Mouse (Mus musculus) kidney, postnatal 36 days (tissue): ENCODE measurements around the gene Gdpgp1.

Experiments used
- DNase-seq, 2 experiments: peaks; one replicate each; pipeline ENCODE4 v3.0.0; 2021 to 2022; ENCODE audit warnings: mixed read lengths in 2 of 2

Gene Gdpgp1

DNA sequence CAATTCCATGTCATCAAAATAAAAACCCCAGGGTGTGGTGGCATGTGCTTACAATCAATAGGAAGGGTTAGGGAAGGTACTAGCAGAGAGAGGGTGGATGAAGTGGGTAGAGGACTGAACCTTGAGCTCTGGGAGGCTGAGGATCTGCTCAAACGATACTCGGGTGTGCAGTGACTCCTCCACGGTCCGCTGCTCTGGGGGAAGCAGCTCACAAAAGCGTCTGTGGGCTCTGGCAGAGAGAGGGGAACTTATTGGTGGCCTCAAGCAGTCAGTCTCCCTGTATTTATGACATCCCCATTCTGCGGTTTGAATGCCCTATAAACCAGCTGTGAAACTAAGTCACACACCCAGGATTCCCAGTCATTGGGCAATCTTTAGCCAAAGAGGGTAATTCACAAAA lies 2.5 kb upstream of the Gdpgp1 start:
- DNase-seq = peak; percentile 36 to 62

DNA sequence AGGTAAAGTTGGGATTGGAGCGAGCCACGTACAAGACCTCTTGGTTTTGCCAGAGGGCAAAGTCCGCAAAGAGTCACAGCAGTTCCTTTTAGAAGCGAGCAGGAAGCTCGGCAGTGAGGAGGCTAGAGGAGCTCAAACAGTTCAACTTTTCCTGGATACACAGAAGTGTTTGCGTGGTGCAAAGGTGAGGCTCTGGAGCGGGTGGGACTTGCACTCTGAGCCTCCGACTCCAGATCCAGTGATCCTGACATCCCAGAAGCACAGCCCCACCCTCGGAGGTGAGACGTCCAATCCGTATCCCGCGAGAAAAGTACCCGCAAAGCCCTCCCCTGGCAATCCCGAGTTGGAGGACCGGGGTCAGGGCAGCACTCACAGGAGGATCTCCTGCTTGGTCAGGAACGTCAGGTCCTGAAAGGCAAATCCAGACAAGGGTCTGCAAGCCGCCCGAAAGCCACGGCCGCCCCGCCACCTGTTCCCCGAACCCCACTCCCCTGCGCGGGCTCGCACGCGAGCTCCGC lies 635 bp upstream of the Gdpgp1 start:
- DNase-seq = peak; percentile 79 to 82

DNA sequence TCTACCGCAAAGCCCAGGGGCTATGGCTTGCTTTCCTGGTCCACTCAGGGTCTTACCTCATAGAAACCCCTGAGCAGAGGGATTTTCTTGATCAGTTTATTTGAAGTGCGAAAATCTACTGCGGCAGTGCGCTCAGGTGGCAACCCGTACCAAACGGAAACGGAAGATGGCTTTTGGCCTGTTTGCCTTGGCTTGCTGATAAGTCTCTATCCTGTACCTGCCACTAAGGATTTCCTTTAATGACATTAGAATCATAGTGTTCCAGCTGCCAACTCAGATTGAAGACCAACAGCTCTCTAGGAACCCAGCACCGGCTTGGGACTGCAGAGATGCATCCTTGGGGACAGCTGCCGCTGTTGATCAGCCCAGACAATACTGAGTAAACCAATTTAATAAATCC lies 1.1 kb downstream of the Gdpgp1 start:
- no peak for DNase-seq

GRCm38 (mm10) chr7:80238542-80238941 lies 5.9 kb downstream of the Gdpgp1 start:
- no peak for DNase-seq

GRCm38 (mm10) chr7:80241661-80242060 lies 9.0 kb downstream of the Gdpgp1 start:
- DNase-seq = no peak

DNA sequence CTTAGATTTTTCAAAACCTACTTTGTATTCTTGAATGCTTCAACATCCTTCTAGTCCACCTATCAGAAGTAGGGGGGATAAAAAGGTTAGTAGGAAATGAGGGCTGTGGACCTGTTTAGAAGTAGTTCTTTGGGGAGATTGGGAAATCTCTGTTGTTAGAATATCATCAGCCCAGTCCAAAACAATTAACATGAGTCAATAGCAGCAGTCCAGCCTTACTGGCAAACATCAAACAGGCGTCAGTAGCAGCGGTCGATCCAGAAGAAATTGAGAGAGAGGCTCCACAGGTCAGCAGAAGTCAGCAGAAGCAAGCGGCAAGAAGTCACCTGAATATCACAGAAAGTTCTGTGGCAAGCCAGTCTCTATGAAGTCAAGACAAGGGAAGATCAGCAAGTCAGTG lies 12.2 kb downstream of the Gdpgp1 start:
- no peak for DNase-seq

DNA sequence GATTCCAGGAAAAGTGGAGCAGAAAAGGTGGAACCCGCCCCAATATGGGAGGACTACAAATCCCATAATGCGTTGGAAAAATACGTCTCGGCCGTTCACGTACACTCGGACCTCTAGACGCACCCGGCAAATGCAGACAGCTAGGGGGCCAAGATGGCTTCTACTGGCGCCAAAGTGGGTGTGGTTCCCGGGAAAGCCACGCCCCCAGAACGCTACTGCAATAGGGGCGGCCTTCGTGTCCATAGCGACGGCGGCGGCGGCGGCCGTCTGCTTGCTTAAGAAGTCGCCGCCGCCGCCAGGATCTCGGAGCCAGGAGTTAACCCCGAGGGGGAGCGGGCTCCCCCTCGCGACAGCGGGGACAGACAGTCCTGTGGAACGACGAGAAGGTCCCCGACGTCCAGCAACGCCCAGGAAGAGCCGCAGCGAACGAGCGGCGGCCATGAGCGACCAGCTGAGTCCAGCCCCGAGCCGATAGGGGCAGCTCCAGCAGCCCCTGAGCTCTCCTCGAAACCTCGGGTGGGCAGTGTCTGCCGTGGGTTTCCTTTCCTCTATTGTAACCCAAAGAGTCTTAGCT lies 13.6 kb downstream of the Gdpgp1 start, which contains the start of gene Ttll13:
TSS of gene Ttll13 (plus strand) at position 229 of the 574 bp plus-strand sequence.
- DNase-seq = peak; percentile 99

- DNase-seq = no peak
Measured at GRCm38 (mm10) chr7:80246859-80247258, 14.2 kb downstream of the Gdpgp1 start.

DNA sequence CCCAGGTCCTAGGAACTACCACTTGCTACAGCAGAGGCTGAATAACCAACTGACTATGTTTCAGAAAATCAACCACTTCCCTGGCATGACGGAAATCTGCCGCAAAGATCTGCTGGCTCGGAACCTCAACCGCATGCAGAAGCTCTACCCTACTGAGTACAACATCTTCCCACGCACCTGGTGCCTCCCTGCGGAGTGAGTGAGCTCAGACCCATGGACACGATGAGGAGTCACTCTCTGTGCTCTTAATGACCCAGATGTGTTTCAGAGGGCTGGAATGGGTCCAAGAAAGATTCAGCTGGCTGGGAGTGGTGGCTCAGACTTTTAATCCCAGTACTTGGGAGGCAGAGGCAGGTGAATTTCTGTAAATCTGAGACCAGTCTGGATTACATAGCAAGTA lies 19.8 kb downstream of the Gdpgp1 start:
- DNase-seq = no peak

DNA sequence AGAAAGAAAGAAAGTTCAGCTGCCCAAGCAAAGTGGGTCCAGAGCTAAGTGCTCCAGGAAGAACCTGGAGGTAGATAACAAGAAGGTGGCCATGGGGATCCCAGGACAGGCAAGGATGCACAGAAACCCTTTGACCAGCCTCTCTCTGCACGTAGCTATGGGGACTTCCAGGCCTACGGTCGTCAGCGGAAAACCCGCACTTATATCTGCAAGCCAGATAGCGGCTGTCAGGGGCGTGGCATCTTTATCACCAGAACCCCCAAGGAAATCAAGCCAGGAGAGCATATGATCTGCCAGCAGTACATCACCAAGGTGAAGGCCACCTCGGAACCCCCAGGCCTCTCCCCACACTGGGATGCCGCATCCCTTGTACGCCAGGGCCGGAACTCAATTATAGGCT lies 20.2 kb downstream of the Gdpgp1 start:
- no peak for DNase-seq

GRCm38 (mm10) chr7:80255981-80256380 lies 23.3 kb downstream of the Gdpgp1 start:
- DNase-seq = no peak

- DNase-seq = no peak
Measured at GRCm38 (mm10) chr7:80257706-80258105, 25.0 kb downstream of the Gdpgp1 start.

GRCm38 (mm10) chr7:80260625-80261371 lies 28.1 kb downstream of the Gdpgp1 start, which contains the start of gene Ngrn:
Gene Ngrn, plus strand, starts transcription at chr7:80261215.
- DNase-seq = peak; percentile 94

DNA sequence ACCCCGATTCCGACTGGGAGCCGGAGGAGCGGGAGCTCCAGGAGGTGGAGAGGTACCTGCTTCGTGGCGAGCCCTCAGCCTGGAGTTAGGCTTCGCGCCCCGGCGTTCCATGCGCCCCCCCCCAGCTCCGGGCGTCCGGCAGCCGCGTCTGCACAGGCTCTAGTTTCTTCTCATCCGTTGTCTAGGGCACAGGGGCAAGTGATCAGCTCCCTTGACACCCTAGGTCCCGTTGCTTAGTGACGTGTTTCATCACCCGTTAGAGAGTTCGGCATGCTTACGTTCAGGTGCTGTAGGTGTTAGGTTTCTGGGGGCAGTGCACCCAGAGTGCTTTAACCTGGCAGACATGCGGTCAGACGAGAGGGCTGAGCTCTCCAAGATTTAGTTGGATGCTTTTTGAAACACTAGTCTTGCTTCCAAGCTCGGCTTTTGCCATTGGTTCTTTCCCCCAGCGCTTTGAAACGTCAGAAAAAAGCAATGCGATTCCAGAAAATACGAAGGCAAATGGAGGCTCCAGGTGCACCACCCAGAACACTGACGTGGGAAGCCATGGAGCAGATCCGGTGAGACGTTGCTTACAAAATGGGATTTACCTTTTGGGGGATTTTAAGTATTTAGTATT lies 28.8 kb downstream of the Gdpgp1 start:
- peak in 1 of 2 experiments; percentile 6 for DNase-seq

GRCm38 (mm10) chr7:80264606-80265005 lies 31.9 kb downstream of the Gdpgp1 start:
- no peak for DNase-seq

- no peak for DNase-seq
Measured at GRCm38 (mm10) chr7:80267764-80268163, 35.1 kb downstream of the Gdpgp1 start.

DNA sequence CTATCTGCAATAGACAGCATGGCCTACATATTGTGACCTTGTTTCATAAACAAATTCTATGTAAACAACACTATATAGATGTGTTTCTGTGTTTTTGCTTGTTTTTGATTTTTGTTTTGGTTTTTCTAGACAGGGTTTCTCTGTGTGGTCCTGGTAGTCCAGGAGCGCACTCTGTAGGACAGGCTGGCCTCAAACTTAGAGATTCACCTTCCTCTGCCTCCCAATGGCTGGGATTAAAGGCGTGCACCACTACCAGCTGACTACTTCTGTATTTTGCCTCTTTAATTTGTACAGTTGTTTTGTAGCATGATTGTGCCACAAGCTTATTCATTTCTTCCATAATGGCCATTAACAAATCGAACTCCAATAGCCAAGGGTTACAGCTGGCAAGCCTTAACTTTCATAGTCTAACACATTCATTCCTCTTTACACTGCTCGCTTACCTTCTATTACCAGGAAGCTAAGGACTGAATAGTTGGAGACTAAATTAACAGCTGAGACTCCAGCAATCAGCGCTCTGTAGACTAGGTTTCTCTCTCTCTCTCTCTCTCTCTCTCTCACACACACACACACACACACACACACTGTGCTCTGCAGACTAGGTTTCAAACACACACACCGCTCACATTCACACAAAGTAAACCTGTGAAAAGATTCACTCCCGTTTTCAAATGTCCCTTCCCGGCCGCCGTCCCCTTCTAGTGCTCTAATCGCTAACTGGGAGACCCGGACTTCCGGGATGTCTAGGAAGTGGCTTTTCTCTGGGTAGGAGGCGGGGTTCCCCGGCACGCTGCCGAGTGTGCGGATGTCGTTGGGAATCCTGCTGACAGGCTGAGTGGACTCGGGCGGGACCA lies 36.5 kb downstream of the Gdpgp1 start, which contains the start of gene Vps33b:
TSS of gene Vps33b (plus strand) at position 753 of the 854 bp plus-strand sequence.
- peak; percentile 99 for DNase-seq

- peak; percentile 55 to 68 for DNase-seq
Measured at GRCm38 (mm10) chr7:80269751-80270255, 37.1 kb downstream of the Gdpgp1 start.

DNA sequence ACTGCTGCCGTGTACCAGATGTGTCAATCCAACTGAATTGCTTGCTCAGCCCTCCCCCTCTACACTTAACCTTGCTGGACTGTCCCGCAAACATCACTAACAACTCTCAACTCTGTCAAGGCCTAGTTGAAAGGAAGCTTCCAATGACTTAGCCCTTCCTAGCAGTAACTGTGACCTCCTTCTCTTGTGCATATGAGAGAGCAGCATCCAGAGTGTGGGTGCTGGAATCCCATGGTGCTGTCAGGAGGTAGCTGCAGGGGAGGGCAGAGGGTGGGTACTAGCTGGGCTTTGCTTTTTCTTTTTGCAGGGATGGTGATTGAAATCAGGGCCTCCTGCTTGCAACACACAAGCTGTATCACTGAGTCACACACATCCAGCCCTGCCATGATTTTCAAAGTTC lies 40.8 kb downstream of the Gdpgp1 start:
- DNase-seq = no peak

- no peak for DNase-seq
Measured at GRCm38 (mm10) chr7:80276374-80276773, 43.7 kb downstream of the Gdpgp1 start.

DNA sequence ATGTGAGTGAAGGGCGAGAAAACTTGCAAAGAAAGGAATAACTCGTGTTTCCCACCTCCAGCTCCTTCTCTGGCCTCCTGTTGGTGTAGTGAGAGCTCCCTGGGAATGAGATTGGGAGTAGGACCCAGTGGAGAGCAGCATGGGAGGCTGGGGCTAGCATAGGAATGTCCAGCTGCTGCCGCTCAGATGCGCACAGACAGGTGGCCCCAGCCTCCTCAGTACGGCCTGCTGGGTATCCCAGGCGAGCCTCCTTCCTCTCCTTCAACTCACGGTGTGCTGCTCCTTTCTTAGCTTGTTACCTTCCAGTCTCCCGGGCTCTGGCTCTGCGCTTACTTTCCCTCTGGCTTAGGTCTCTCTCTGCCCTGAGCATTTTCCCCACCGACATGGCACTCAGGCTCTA lies 47.4 kb downstream of the Gdpgp1 start:
- DNase-seq = no peak

GRCm38 (mm10) chr7:80280998-80281397 lies 48.3 kb downstream of the Gdpgp1 start:
- no peak for DNase-seq
